Mouse (Mus musculus) neural tube, embryonic 13.5 days (tissue): ENCODE measurements around the gene Wdr24. TPM values are rescaled to one million over a fixed set of nuclear protein-coding genes. Genes with fewer than 3 reads are reported as not detected.
A peak's percentile ranks its signal among the peaks of the same experiment; 100 is the strongest.

Experiments used
- ATAC-seq: fragments of 200-750 bp; cut with Nextera tagmentation; 2 replicates; pipeline ENCODE4 v1.8.0; 2017; ENCODE audit warnings: low read depth, mild to moderate bottlenecking, moderate TSS enrichment, moderate library complexity
- H3K27ac ChIP-seq: fragments of 300-500 bp; sonication (generic); replicated peaks from 2 replicates; pipeline ENCODE4 v1.5.1; 2015; ENCODE audit warnings: moderate library complexity, mild to moderate bottlenecking, inconsistent platforms
- H3K27me3 ChIP-seq: fragments of 300-500 bp; sonication (generic); 2 replicates; pipeline ENCODE4 v1.6.1; 2015; ENCODE audit warnings: mild to moderate bottlenecking, inconsistent platforms
- H3K36me3 ChIP-seq: fragments of 300-500 bp; sonication (generic); 2 replicates; pipeline ENCODE4 v1.6.1; 2015; ENCODE audit warnings: mild to moderate bottlenecking, inconsistent platforms
- H3K4me1 ChIP-seq: fragments of 300-500 bp; sonication (generic); replicated peaks from 2 replicates; pipeline ENCODE4 v1.6.1; 2015; ENCODE audit warnings: inconsistent platforms
- H3K4me2 ChIP-seq: fragments of 300-500 bp; sonication (generic); 2 replicates; pipeline ENCODE4 v1.6.1; 2015; ENCODE audit warnings: inconsistent platforms, mild to moderate bottlenecking, moderate library complexity
- H3K4me3 ChIP-seq: fragments of 300-500 bp; sonication (generic); 2 replicates; pipeline ENCODE4 v1.5.1; 2015; ENCODE audit warnings: mild to moderate bottlenecking, inconsistent platforms
- H3K9ac ChIP-seq: fragments of 300-500 bp; sonication (generic); 2 replicates; pipeline ENCODE4 v1.6.1; 2015; ENCODE audit warnings: moderate library complexity, mild to moderate bottlenecking, inconsistent platforms
- H3K9me3 ChIP-seq: fragments of 300-500 bp; sonication (generic); 2 replicates; pipeline ENCODE4 v1.6.1; 2016; ENCODE audit warnings: inconsistent platforms
- WGBS: fragments of 180-500 bp; shearing (Covaris S2); methylation state at CpG from one replicate; pipeline ENCODE4 v1.1.7; 2015; 5-methylcytosine and 5-hydroxymethylcytosine counted together
- polyA plus RNA-seq: library from polyadenylated mRNA; unstranded; fragments of >200 nt; fragmentation: Nextera tagmentation; extraction: Ambion mirVana; gene quantifications from 2 replicates; pipeline ENCODE4 v1.2.1, GENCODE M21; 2015

Gene Wdr24
- polyA plus RNA-seq, 1 experiment from 2014 or later, result 28.3 TPM

DNA sequence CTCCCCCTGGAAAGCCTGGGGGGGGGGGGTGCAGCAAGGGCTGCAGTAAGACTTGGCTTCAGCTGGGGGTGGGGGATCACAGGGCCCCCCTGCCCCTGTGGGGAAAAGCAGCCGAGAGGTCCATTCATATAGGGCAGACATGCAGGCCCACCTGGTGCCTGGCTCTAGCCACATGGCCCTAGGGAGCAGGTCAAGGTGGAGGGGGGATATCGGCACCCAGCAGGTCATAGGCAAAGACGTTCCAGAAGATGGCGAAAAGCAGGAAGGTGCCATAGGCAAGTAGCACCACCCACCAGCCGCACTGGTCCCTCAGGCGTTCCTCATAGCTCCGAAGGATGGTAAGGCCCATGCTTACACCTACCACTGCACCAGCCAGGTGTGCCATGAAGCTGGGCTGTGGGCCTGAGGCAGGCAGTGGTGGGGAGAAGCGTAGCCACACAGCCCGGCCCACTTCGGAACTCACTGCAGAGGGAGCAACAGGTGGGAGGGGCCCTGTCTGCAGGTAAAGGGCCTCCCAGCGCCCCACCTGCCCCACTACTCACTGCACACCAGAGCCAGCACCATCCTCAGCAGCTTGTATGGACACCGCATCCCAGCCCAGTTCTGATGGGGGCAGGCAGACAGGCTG, 11.3 kb downstream of the Wdr24 start:
- peak overlapping the region; percentile 76 for H3K9ac ChIP-seq
- peak overlapping the region; percentile 98 for H3K4me2 ChIP-seq
- H3K9me3 ChIP-seq, result no peaks in the 10 kb centered on the region
- H3K27ac ChIP-seq, result peak overlapping the region; percentile 94; the same call in 1 of the 2 replicates
- ATAC-seq, result no peak
- 92% methylated on average over 12 of the region's 12 CpGs for WGBS
- H3K36me3 ChIP-seq, result peaks cover 47% of the 10 kb centered on the region
- H3K4me3 ChIP-seq, result peak overlapping the region; percentile 76
- no peaks in the 10 kb centered on the region for H3K27me3 ChIP-seq
- H3K4me1 ChIP-seq, result peaks cover 82% of the 10 kb centered on the region

- ATAC-seq, result no peak
- no peaks in the 10 kb centered on the region for H3K9me3 ChIP-seq
- H3K27ac ChIP-seq, result no peak overlapping the region
- peaks cover 76% of the 10 kb centered on the region for H3K4me1 ChIP-seq
- peaks cover 47% of the 10 kb centered on the region for H3K36me3 ChIP-seq
- 95% methylated on average over 7 of the region's 7 CpGs for WGBS
- peak overlapping the region; percentile 98 for H3K4me2 ChIP-seq
- H3K4me3 ChIP-seq, result 0 out of 2 replicates have a peak overlapping the region, but pooled peaks have one; percentile 76
- H3K27me3 ChIP-seq, result no peaks in the 10 kb centered on the region
- H3K9ac ChIP-seq, result peak overlapping the region; percentile 76; the same call in 1 of the 2 replicates
Observed at GRCm38 (mm10) chr17:25835301-25835700, 11.9 kb downstream of the Wdr24 start.

DNA sequence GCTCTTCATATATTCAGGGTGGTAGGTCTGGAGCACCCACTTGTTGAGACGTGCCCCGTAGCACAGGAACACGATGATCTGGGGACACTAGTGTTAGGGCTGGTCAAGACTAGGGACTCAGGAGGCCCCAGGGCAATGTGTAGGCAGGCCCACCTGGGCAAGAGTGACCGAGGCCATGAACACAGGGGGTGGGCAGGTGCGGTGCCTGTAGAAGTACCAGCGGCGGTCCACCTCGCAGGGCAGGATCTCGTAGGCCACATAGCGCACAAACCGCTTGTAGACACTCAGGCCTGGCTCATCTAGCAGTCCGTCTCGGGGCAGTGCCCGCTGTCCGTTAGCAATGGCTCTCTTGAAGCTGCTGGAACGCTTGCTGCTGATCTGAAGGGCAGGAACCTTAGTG, 12.4 kb downstream of the Wdr24 start:
- peak overlapping the region; percentile 48; the same call in 1 of the 2 replicates for H3K4me3 ChIP-seq
- no peaks in the 10 kb centered on the region for H3K27me3 ChIP-seq
- no peaks in the 10 kb centered on the region for H3K9me3 ChIP-seq
- no peak for ATAC-seq
- peak overlapping the region; percentile 87 for H3K9ac ChIP-seq
- WGBS, result 94% methylated on average over 16 of the region's 16 CpGs
- H3K4me1 ChIP-seq, result peaks cover 71% of the 10 kb centered on the region
- peak overlapping the region; percentile 98 for H3K4me2 ChIP-seq
- H3K36me3 ChIP-seq, result peaks cover 47% of the 10 kb centered on the region
- H3K27ac ChIP-seq, result no peak overlapping the region

GRCm38 (mm10) chr17:25836397-25837075, 13.1 kb downstream of the Wdr24 start:
- H3K36me3 ChIP-seq, result peaks cover 47% of the 10 kb centered on the region
- 21% methylated on average over 23 of the region's 23 CpGs for WGBS

DNA sequence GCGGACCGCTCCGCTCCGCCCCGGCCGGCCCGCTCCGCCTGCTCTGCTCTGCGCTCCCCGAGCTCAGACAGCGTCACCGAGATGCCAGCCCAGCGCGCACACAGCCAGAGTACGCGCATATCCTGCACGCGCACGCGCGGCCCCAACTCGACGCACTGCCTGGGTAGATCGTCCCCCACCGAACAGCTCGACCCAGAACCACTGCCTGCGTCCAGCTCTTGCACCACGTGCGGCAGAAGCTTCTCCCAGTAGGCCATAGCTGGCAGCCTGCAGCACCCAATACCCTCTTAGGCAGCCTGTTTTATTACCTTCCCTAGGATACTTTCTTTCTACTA, 13.6 kb downstream of the Wdr24 start, which contains the start of gene Rhbdl1:
Rhbdl1 (minus strand) TSS at position 220 of the 335 bp plus-strand sequence.
- WGBS, result under 1% methylated on average over 28 of the region's 29 CpGs
- Histone ChIP-seq H3K27ac (peak within 1 kb of the TSS; percentile 84), H3K36me3 (peaks cover 48% of the 10 kb centered on the region), H3K9ac (peak within 1 kb of the TSS; percentile 87), H3K4me3 (peak within 1 kb of the TSS; percentile 48), H3K9me3 (no peaks in the 10 kb centered on the region), H3K4me1 (peaks cover 59% of the 10 kb centered on the region), H3K4me2 (peak within 1 kb of the TSS; percentile 98), H3K27me3 (no peaks in the 10 kb centered on the region)
- peak; percentile 12; the same call in 1 of the 2 replicates for ATAC-seq

More at GRCm38 (mm10) chr17:25836397-25837075, 13.1 kb downstream of the Wdr24 start:
- peak overlapping the region; percentile 48 for H3K4me3 ChIP-seq
- ATAC-seq, result no peak
- peak overlapping the region; percentile 84 for H3K27ac ChIP-seq
- H3K4me1 ChIP-seq, result peaks cover 64% of the 10 kb centered on the region
- no peaks in the 10 kb centered on the region for H3K27me3 ChIP-seq
- peak overlapping the region; percentile 98 for H3K4me2 ChIP-seq
- H3K9ac ChIP-seq, result peak overlapping the region; percentile 87
- H3K9me3 ChIP-seq, result no peaks in the 10 kb centered on the region

GRCm38 (mm10) chr17:25837533-25837932, 14.1 kb downstream of the Wdr24 start:
- WGBS, result 20% methylated on average over 3 of the region's 3 CpGs
- H3K4me3 ChIP-seq, result peak overlapping the region; percentile 48
- no peaks in the 10 kb centered on the region for H3K9me3 ChIP-seq
- peaks cover 57% of the 10 kb centered on the region for H3K4me1 ChIP-seq
- peak overlapping the region; percentile 84 for H3K27ac ChIP-seq
- peak overlapping the region; percentile 87 for H3K9ac ChIP-seq
- peak overlapping the region; percentile 98 for H3K4me2 ChIP-seq
- peaks cover 53% of the 10 kb centered on the region for H3K36me3 ChIP-seq
- ATAC-seq, result no peak
- no peaks in the 10 kb centered on the region for H3K27me3 ChIP-seq

DNA sequence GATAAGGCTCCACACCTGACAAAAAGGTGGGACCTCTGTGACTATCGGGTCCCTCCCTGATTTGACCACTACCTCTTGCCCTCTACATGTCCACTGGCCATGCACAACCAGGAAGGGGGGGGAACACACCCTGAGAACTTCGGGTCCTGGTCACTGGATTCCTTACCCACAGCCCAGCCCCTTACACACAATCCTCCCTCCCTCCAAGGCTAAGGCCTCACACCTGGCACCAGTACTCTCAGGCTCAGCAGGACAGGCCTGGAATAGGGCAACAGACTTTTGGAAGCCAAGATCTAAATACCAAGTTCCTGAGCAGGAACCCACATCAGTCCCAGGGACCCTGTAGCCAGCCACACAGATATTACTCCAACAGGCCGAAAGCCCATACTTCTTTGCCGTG, 15.5 kb downstream of the Wdr24 start:
- no peak overlapping the region for H3K4me2 ChIP-seq
- no peak for ATAC-seq
- peaks cover 59% of the 10 kb centered on the region for H3K36me3 ChIP-seq
- H3K9me3 ChIP-seq, result no peaks in the 10 kb centered on the region
- H3K4me3 ChIP-seq, result no peak overlapping the region
- H3K4me1 ChIP-seq, result peaks cover 63% of the 10 kb centered on the region
- no peaks in the 10 kb centered on the region for H3K27me3 ChIP-seq
- H3K9ac ChIP-seq, result no peak overlapping the region; the same call in 1 of the 2 replicates
- 86% methylated on average over 4 of the region's 4 CpGs for WGBS
- no peak overlapping the region for H3K27ac ChIP-seq

GRCm38 (mm10) chr17:25839455-25840235, 16.2 kb downstream of the Wdr24 start:
- no peaks in the 10 kb centered on the region for H3K27me3 ChIP-seq
- H3K9me3 ChIP-seq, result no peaks in the 10 kb centered on the region
- H3K4me1 ChIP-seq, result peaks cover 59% of the 10 kb centered on the region
- WGBS, result 80% methylated on average over 14 of the region's 14 CpGs
- ATAC-seq, result no peak
- H3K4me2 ChIP-seq, result no peak overlapping the region
- H3K4me3 ChIP-seq, result no peak overlapping the region
- H3K27ac ChIP-seq, result no peak overlapping the region
- no peak overlapping the region for H3K9ac ChIP-seq
- peaks cover 59% of the 10 kb centered on the region for H3K36me3 ChIP-seq

GRCm38 (mm10) chr17:25840519-25840918, 17.1 kb downstream of the Wdr24 start:
- Histone ChIP-seq H3K27ac (no peak overlapping the region), H3K9me3 (no peaks in the 10 kb centered on the region), H3K36me3 (peaks cover 54% of the 10 kb centered on the region), H3K4me3 (no peak overlapping the region), H3K27me3 (no peaks in the 10 kb centered on the region), H3K9ac (no peak overlapping the region), H3K4me2 (no peak overlapping the region), H3K4me1 (peaks cover 54% of the 10 kb centered on the region)
- no peak for ATAC-seq
- WGBS, result 97% methylated on average over 6 of the region's 6 CpGs

DNA sequence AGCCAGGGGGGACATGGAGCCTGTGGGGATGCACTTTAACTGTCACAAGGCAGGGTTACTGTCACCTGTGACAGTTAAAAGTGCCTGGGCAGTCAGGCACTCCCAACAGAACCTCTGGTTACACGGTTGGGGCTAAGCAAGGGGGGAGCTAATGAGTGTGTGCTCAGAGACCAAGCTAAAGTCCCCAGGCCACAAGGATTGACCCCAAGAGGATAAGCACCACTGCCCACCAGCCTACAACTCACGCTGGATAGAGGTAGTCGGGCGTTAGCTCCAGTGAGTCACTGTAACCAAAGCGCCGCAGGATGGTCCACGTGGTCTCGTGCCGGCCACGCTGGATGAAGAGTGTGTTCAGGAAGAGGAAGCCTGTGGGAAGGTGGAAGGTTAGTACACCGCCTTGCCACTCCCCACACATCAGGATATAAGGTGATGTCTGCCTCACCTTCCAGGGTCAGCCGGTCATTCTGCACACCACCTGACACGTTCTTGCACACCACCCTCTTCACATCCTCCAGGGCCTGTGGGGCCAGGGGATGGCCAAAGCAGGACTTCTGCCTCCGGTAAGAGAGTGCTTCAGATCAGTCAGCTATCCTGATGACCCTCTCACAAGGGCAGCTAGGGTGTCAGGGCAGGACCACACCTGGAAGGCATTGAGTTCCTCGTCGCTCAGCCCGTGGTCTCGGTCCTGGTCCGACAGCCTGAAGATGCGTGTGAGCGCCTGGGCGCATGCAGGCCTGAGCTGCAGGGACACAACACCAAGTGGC, 17.9 kb downstream of the Wdr24 start, which contains the start of gene Gm20683:
Gm20683 (minus strand) TSS at position 647 of the 764 bp plus-strand sequence.
- H3K27ac ChIP-seq, result no peak within 1 kb of the TSS
- no peaks in the 10 kb centered on the region for H3K9me3 ChIP-seq
- H3K4me2 ChIP-seq, result no peak within 1 kb of the TSS
- H3K9ac ChIP-seq, result no peak within 1 kb of the TSS
- ATAC-seq, result no peak
- H3K4me1 ChIP-seq, result peaks cover 46% of the 10 kb centered on the region
- no peak within 1 kb of the TSS for H3K4me3 ChIP-seq
- H3K27me3 ChIP-seq, result no peaks in the 10 kb centered on the region
- WGBS, result 92% methylated on average over 22 of the region's 22 CpGs
- peaks cover 53% of the 10 kb centered on the region for H3K36me3 ChIP-seq

DNA sequence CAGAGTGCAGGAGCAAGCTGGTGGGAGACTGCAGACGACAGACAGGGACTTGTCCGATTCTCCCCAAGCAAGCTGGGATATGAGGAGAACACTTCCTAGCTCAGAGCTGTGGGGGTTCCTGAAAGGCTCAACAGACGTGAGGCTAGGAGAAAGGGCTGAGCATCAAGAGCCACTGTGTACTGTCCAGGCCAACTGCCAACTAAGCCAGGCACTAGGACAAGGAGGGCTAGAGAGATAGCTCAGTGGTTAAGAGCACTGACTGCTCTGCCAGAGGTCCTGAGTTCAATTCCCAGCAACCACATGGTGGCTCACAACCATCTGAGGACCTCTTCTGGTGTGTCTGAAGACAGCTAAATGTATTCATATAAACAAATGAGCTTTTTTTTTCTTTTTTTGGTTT, 19.1 kb downstream of the Wdr24 start:
- no peak overlapping the region for H3K4me3 ChIP-seq
- H3K4me2 ChIP-seq, result no peak overlapping the region
- peaks cover 34% of the 10 kb centered on the region for H3K4me1 ChIP-seq
- H3K27ac ChIP-seq, result no peak overlapping the region
- H3K36me3 ChIP-seq, result peaks cover 62% of the 10 kb centered on the region
- 0 out of 2 replicates have a peak overlapping the region, but pooled peaks have one; percentile 86 for H3K9ac ChIP-seq
- 86% methylated on average over 3 of the region's 3 CpGs for WGBS
- no peaks in the 10 kb centered on the region for H3K27me3 ChIP-seq
- ATAC-seq, result no peak
- no peaks in the 10 kb centered on the region for H3K9me3 ChIP-seq
